Mouse (Mus musculus) kidney, postnatal 25 days (tissue): ENCODE results near the gene Isy1.
A peak's percentile ranks its signal among the peaks of the same experiment; 100 is the strongest.

Source experiments
- DNase-seq, 2 experiments: peaks; one replicate each; pipeline ENCODE4 v3.0.0; 2021; ENCODE audit warnings: mixed read lengths in 2 of 2

Gene Isy1

GRCm38 (mm10) chr6:87838551-87839197 is at the start of gene Isy1:
TSS of gene Isy1 (minus strand) at chr6:87838798.
- DNase-seq: peak; percentile 96 to 98

- DNase-seq: peak; percentile 99 to 100
Observed at GRCm38 (mm10) chr6:87887594-87888233, 49.1 kb upstream of the Isy1 start, which contains the start of gene Copg1. TSS of gene Copg1 (plus strand) at chr6:87887814.

- DNase-seq: no peak
Observed at GRCm38 (mm10) chr6:87886721-87887120, 48.1 kb upstream of the Isy1 start.

GRCm38 (mm10) chr6:87882816-87883215 is 44.2 kb upstream of the Isy1 start:
- DNase-seq: no peak

DNA sequence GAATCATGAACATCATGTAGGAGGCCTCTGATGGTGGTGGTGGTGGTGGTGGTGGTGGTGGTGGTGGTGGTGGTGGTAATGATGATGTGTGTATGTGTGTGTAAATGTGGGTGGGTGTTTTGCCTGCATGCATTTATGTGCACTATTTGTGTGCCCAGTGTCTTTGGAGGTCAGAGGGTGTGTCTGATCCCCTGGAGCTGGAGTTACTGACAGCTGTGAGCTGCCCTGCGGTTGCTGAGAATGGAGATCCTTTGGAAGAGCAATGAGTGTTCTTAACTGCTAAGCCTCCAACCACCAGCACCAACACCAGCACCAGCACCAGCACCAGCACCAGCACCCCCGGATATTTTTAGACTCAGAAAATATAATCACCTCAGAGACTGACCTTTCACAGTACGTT is 43.6 kb upstream of the Isy1 start:
- DNase-seq: no peak

DNA sequence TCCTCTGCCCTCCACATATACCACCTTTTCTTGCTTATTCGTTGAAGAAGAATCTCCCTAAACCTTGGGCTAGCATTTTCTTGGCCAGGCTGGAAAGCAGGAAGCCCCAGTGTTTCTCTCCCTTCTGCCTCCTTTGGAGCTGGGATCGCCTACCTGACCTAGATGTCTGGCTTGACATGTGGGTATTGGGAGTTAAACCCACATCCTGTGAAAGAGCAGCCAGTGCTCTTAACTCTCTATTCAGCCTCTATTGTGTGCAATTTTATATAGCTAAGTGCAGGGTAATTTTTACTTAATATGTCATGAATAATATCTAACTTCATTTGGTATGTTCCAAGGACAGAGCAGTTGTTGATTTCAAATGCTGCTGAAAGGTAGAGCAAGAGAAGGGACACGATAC is 41.0 kb upstream of the Isy1 start:
- no peak for DNase-seq

GRCm38 (mm10) chr6:87879010-87879409 is 40.4 kb upstream of the Isy1 start:
- DNase-seq: no peak

GRCm38 (mm10) chr6:87876068-87876643 is 37.6 kb upstream of the Isy1 start:
- DNase-seq: peak; percentile 62 to 84

- DNase-seq: peak in 1 of 2 experiments; percentile 54
Observed at GRCm38 (mm10) chr6:87875562-87875961, 37.0 kb upstream of the Isy1 start.

DNA sequence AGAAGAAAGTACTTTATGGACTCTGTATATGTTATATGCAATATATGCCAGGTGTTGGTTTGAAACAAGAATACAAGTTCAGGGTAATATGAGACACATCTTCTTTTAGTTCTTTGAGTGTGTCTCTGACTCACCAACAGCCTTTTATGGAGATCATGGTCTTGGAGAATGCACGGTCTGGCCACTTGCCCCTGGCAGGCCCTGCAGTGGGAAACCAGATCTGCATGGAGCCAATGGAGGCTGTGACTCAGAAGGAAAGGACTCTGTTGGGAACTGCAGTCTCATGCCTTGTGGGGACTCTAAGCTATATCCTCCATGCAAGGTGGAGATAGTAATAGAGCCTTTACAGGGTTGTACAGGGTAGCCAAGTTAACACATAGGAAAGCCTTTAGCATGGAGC is 36.5 kb upstream of the Isy1 start:
- DNase-seq: no peak

- DNase-seq: no peak
Observed at GRCm38 (mm10) chr6:87873963-87874362, 35.4 kb upstream of the Isy1 start.

- peak; percentile 35 to 82 for DNase-seq
Observed at GRCm38 (mm10) chr6:87873104-87873503, 34.5 kb upstream of the Isy1 start.

DNA sequence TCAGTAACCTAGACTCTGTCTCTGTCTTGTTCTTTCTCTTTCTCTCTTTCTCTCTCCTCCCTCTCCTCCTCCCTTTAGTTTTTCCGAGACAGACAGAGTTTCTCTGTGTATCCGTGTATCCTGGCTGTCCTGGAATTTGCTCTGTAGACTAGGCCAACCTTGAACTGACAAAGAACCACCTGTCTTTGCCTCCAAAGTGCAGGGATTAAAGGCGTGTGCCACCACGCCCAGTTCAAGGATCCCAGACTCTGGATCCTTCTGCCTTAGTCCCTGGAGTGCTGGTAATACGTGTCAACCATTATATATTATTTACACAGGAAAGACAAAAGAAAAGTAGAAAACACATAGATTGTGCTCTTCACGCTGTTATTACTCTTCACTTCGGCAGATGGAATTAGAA is 32.6 kb upstream of the Isy1 start:
- no peak for DNase-seq

GRCm38 (mm10) chr6:87870440-87870839 is 31.8 kb upstream of the Isy1 start:
- no peak for DNase-seq

DNA sequence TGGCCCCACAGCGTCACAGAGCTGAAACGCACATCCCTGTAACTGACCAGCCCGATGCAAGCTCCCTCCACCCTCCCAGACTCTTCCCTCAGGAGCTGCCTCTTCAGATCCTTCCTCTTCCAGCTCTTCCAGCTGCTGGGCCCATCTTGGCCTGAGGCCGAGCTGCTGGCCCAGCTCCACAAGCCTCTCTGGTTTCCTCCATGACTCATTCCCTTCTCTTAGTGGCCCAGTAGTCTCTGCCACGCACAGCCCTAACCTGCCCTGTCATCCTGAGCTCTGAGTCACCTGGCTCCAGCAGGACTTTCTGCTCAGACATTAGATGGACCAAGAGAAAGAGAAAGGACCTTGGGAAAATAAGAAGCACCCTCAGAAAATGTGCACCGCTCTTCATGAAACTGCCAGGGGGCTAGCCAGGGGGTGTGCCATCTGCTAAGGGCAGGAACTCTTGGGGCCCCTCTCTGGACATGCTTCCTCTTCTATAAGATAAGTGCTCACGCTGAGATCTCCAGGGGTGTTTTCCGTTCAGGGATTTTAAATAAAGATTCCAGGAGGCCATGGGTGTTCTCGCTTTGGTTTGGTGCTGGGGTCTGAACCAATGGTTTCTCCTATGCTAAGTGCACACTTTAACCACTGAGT is 30.4 kb upstream of the Isy1 start:
- peak; percentile 60 to 64 for DNase-seq

DNA sequence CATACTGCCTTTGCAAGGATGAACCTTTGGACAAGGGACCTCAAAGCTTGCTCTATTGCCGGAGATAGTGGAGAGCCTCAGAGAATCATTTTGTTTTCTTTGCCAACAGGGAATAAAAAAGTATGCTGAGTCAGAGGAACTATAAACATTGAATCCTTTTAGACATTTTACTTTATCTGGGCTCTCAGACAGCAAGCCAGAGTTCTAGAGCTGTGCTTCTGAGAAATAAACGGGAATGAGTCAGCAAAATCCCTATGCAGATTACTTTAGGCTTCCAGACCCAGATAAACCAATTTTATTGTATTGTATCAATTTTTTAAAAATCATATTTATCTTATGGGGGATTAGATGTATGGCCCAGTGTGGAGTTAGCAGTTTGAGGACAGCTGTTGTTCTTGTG is 28.7 kb upstream of the Isy1 start:
- DNase-seq: no peak

DNA sequence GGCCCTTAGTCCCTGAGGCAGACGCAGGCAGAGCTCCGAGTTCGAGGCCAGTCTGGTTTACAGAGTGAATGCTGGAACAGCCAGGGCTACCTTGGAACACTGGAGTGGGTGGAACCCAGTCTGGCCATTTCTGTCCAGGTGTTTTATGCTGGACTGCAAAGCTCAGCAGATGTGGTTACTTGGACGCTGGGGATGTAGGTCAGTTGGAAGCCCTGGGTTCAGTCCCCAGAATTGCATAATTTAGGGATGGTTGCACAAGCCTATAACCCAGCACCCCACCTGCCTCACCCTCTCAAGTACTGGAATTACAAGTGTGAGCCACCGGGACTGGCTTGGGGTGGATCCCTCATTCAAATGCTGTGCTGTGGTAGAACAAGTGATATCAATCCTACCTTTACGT is 27.6 kb upstream of the Isy1 start:
- no peak for DNase-seq

DNA sequence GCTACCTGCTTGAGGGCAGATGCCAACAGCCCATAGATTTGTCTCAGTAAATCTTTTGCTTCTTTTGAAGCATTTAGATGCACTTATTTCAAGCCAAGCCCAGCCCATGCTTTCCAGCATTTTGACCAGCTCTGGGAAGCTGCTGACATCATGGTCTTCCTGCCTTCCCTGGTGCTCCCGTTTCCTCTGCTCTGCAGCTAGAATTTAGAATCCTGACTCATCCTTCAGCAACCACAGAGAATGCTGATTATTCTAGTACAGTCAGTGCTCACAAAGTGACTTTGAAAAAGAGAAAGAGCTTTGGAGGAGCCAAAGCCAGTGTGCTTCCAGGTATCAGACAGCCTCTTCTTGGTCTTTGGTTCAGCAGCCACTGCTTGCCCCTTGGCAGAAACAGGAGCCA is 18.5 kb upstream of the Isy1 start:
- DNase-seq: no peak

DNA sequence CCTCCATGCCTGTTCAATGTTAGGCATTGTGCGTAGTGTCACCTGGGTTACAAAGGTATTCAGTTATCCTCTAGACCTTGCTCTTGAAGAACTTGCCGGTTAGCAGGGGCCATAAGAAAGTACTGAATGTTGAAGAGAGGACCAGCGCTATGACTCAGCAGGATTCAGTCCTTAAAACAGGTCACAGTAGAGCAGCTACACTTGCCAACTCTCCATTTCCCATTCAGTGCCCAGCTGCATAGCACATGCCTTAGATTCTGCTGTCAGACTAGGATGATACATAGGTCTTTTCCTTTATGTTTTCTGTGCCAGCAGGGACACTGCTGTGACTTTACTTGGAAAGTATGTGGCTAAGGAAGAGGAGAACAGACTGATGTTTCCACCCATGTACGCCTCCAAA is 14.8 kb upstream of the Isy1 start:
- no peak for DNase-seq

- no peak for DNase-seq
Observed at GRCm38 (mm10) chr6:87851871-87852270, 13.3 kb upstream of the Isy1 start.

DNA sequence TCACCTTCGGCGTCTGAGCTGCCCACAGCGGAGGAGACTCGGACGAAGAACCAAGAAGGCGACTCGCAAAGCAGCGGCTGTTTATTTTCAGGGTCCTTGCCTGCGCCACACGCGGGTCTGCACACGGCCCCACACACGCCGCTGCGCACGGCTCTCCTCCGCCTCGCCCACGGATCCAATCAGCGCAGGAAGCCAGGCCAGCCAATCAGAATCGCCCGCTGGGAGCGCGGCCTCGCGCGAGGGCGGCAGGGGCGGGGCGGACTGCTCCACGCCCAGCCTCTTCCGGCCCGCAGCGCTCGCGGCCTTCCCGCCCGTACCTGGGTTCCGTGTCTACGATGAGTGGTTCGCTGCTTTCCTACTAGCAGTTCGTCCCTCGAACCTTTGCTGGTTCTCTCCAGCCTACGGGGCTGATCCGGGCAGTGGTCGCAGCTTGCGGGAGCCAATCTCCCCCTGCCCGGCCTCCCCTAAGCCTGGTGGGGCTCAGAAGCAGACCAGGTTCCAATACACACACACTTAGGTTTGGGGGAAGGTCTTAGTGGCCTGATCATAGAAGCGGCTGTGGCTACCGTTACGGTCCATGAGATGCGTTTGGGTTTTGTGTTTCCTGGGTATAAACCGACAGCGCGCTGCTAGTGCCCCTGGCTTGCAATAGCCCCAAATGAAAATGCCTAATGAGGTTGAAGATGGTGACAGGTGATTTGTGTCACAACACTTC is 12.5 kb upstream of the Isy1 start, which contains the start of gene Cnbp:
Cnbp (minus strand) TSS at position 207 of the 715 bp plus-strand sequence.
- peak; percentile 96 to 99 for DNase-seq

DNA sequence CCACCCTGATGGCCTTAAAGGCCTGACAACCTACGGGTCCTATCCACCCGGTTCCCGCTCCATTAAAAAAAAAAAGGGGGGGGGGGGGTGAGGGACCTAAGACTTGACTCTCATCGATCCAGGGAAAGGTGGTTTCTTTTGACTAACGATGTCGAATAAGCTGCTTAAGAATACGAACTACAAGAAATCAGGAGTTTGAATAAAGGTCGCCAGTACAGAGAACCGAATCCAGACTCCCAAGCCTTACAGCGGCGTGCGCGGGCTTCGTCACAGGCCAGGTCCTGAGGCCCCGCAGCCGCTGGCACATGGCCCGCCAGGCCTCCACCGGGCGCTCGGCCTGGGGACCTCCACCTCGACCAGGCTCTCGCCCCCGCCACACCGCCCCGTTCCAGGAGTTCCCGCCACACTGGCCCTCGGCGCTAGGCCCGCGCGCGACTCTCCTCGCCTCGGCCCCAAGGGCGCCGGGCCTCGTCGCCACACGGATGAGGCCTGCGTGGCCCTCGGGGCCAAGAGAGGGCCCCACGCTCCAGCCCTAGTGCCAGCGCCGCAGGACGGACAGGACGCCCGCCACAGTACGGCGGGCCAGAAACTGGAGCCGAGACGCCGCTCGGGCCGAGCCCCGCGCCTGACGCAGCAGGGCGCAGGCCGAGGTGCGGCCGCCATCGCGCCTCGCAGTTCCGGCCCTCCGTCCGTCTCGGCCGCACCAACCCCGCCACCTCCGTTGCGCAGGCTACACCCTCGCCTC is 11.7 kb upstream of the Isy1 start:
- DNase-seq: peak; percentile 53 to 75
